Mouse (Mus musculus) liver, embryonic 14.5 days (tissue): ENCODE measurements around the gene Dnase1l2. TPM values are rescaled to one million over a fixed set of nuclear protein-coding genes. Genes with fewer than 3 reads are reported as not detected.
"Not testable (repeated sequence)": the region's sequence is repeated elsewhere in the genome, so short reads cannot be mapped to it uniquely, and the experiment has no call there.

ENCODE experiments used
- ATAC-seq: fragments of 200-750 bp; cut with Nextera tagmentation; 2 replicates; pipeline ENCODE4 v1.8.0; 2017; ENCODE audit warnings: moderate number of reproducible peaks, mild to moderate bottlenecking, moderate library complexity; ENCODE audit not compliant: insufficient read depth
- DNase-seq, 3 experiments: peaks; one replicate each; pipeline ENCODE4 v3.0.0-alpha.2; 2012 to 2013; ENCODE audit warnings: low read depth in 3 of 3, low spot score in 3 of 3
- H3K27ac ChIP-seq: fragments of 300-500 bp; sonication (generic); 2 replicates; pipeline ENCODE4 v1.5.1; 2014; ENCODE audit warnings: moderate library complexity, mild to moderate bottlenecking, control low read depth, inconsistent platforms
- H3K27me3 ChIP-seq: fragments of 300-500 bp; sonication (generic); 2 replicates; pipeline ENCODE4 v1.6.1; 2014; ENCODE audit warnings: mild to moderate bottlenecking, low read length, moderate library complexity; ENCODE audit not compliant: control insufficient read depth, insufficient read depth
- H3K36me3 ChIP-seq: fragments of 300-500 bp; sonication (generic); replicated peaks from 2 replicates; pipeline ENCODE4 v1.6.1; 2014; ENCODE audit warnings: low read depth; ENCODE audit not compliant: control insufficient read depth, insufficient read depth
- H3K4me1 ChIP-seq, 2 experiments: fragments of 200-500 bp in 1 of 2; fragments of 300-500 bp in 1 of 2; sonication (generic) in 1 of 2; replicated peaks; 2 replicates each; pipeline ENCODE4 v1.6.1; 2012 to 2014; ENCODE audit warnings: antibody characterized with exemption in 1 of 2, inconsistent platforms in 1 of 2, low read length in 1 of 2; ENCODE audit not compliant: control insufficient read depth in 2 of 2, insufficient read depth in 2 of 2
- H3K4me2 ChIP-seq: fragments of 300-500 bp; sonication (generic); 2 replicates; pipeline ENCODE4 v1.6.1; 2014; ENCODE audit warnings: low read depth, mild to moderate bottlenecking, control low read depth, moderate library complexity
- H3K4me3 ChIP-seq, 2 experiments: fragments of 200-500 bp in 1 of 2; fragments of 300-500 bp in 1 of 2; sonication (generic) in 1 of 2; 2 replicates each; pipeline ENCODE4 v1.5.1; 2012 to 2014; ENCODE audit warnings: low read depth in 2 of 2, low read length in 2 of 2, mild to moderate bottlenecking in 2 of 2, control low read depth in 1 of 2, inconsistent platforms in 1 of 2, moderate library complexity in 1 of 2; ENCODE audit not compliant: insufficient read depth in 1 of 2
- H3K9ac ChIP-seq: fragments of 300-500 bp; sonication (generic); replicated peaks from 2 replicates; pipeline ENCODE4 v1.6.1; 2014; ENCODE audit warnings: mild to moderate bottlenecking, control low read depth, moderate library complexity
- H3K9me3 ChIP-seq: fragments of 300-500 bp; sonication (generic); 2 replicates; pipeline ENCODE4 v1.6.1; 2016; ENCODE audit warnings: low read length, mixed read lengths; ENCODE audit not compliant: control insufficient read depth
- CTCF ChIP-seq: IDR thresholded peaks from 2 replicates; pipeline ENCODE4 v1.5.1; 2016; ENCODE audit warnings: antibody characterized with exemption, low read depth, control low read depth
- EP300 ChIP-seq: IDR thresholded peaks from 2 replicates; pipeline ENCODE4 v1.6.1; 2016; ENCODE audit warnings: antibody characterized with exemption, low read depth
- WGBS: fragments of 180-500 bp; shearing (Covaris S2); extraction: QIAGEN DNeasy Blood & Tissue Kit; methylation state at CpG from one replicate; pipeline ENCODE4 v1.1.7; 2014; ENCODE audit not compliant: insufficient replicate concordance; 5-methylcytosine and 5-hydroxymethylcytosine counted together
- polyA plus RNA-seq, 2 experiments: library from polyadenylated mRNA; depleted of rRNA in 1 of 2; stranded (reverse) in 1 of 2; unstranded in 1 of 2; fragments of >200 nt; fragmentation: Nextera tagmentation in 1 of 2; extraction: Ambion mirVana in 1 of 2; gene quantifications; 2 replicates each; pipeline versions ENCODE4 v1.2.1 to v1.2.3; 2012 to 2014

Gene Dnase1l2
- polyA plus RNA-seq, 2 experiments: 0.46 to 2.1 TPM

GRCm38 (mm10) chr17:24429201-24429983, 13.5 kb downstream of the Dnase1l2 start:
- Histone ChIP-seq H3K27me3 (no peaks in the 10 kb centered on the region), H3K9me3 (no peaks in the 10 kb centered on the region), H3K27ac (no peak overlapping the region), H3K4me2 (no peak overlapping the region), H3K4me1 (peaks cover 2 to 4% of the 10 kb centered on the region in 2 experiments; a peak in 2 of 4 replicates), H3K4me3 (no peak overlapping the region), H3K36me3 (peaks cover 14% of the 10 kb centered on the region), H3K9ac (no peak overlapping the region)
- DNase-seq: no peak
- ATAC-seq: no peak
- WGBS: 79% methylated on average over 14 of the region's 14 CpGs
- TF ChIP-seq CTCF: no peak
- no peak for TF ChIP-seq EP300

GRCm38 (mm10) chr17:24427170-24427557, 15.7 kb downstream of the Dnase1l2 start:
- under 1% methylated on average over 8 of the region's 8 CpGs for WGBS
- Histone ChIP-seq H3K4me1 (peaks cover 2 to 4% of the 10 kb centered on the region in 2 experiments; a peak in 2 of 4 replicates), H3K9ac (peak overlapping the region; percentile 56), H3K36me3 (peaks cover 32% of the 10 kb centered on the region), H3K27ac (peak overlapping the region; percentile 32), H3K4me3 (peak overlapping the region; percentile 61 to 81), H3K9me3 (no peaks in the 10 kb centered on the region), H3K4me2 (peak overlapping the region; percentile 95), H3K27me3 (no peaks in the 10 kb centered on the region)
- DNase-seq (no peak), ATAC-seq (no peak)
- TF ChIP-seq CTCF (no peak), EP300 (no peak)

- peak within 1 kb of the TSS; percentile 95 for H3K4me2 ChIP-seq
- H3K27me3 ChIP-seq: no peaks in the 10 kb centered on the region
- H3K9ac ChIP-seq: peak within 1 kb of the TSS; percentile 56
- peak within 1 kb of the TSS; percentile 32 for H3K27ac ChIP-seq
- under 1% methylated on average over 48 of the region's 48 CpGs for WGBS
- peak; percentile 96 for ATAC-seq
- H3K4me3 ChIP-seq: peak within 1 kb of the TSS; percentile 61 to 81
- H3K4me1 ChIP-seq: peaks cover 2 to 4% of the 10 kb centered on the region in 2 experiments; a peak in 2 of 4 replicates
- H3K36me3 ChIP-seq: peaks cover 38% of the 10 kb centered on the region
- DNase-seq: peak; percentile 88 to 89 (median 88)
- no peaks in the 10 kb centered on the region for H3K9me3 ChIP-seq
- TF ChIP-seq CTCF (no peak), EP300 (no peak)
Measured at GRCm38 (mm10) chr17:24426471-24427169, 16.3 kb downstream of the Dnase1l2 start, which contains the start of gene Eci1. TSS of gene Eci1 (plus strand) at chr17:24426641.

GRCm38 (mm10) chr17:24425905-24426304, 17.0 kb downstream of the Dnase1l2 start:
- ATAC-seq: no peak
- no peaks in the 10 kb centered on the region for H3K27me3 ChIP-seq
- H3K9me3 ChIP-seq: no peaks in the 10 kb centered on the region
- peaks cover 45% of the 10 kb centered on the region for H3K36me3 ChIP-seq
- H3K4me3 ChIP-seq: no peak overlapping the region
- no peak overlapping the region; the same call in 1 of the 2 replicates for H3K9ac ChIP-seq
- peak overlapping the region; percentile 95 for H3K4me2 ChIP-seq
- TF ChIP-seq EP300 (no peak), CTCF (no peak)
- peak overlapping the region; percentile 32 for H3K27ac ChIP-seq
- no peak for DNase-seq
- H3K4me1 ChIP-seq: peaks cover 2 to 4% of the 10 kb centered on the region in 2 experiments; a peak in 2 of 4 replicates
- 84% methylated on average over 7 of the region's 7 CpGs for WGBS

GRCm38 (mm10) chr17:24425326-24425725, 17.6 kb downstream of the Dnase1l2 start:
- H3K36me3 ChIP-seq: peaks cover 51% of the 10 kb centered on the region
- ATAC-seq: not testable (repeated sequence)

More at GRCm38 (mm10) chr17:24425326-24425725, 17.6 kb downstream of the Dnase1l2 start:
- WGBS: 82% methylated on average over 5 of the region's 8 CpGs
- not testable (repeated sequence) for H3K9ac ChIP-seq, H3K4me3 ChIP-seq, H3K9me3 ChIP-seq, H3K4me2 ChIP-seq, DNase-seq, H3K4me1 ChIP-seq, H3K27ac ChIP-seq, H3K27me3 ChIP-seq
